Mouse (Mus musculus) MEL (cell line): ENCODE measurements around the gene Alg6. TPM values are rescaled to one million over a fixed set of nuclear protein-coding genes. Genes with fewer than 3 reads are reported as not detected.
A peak's percentile ranks its signal among the peaks of the same experiment; 100 is the strongest.

ENCODE experiments used
- DNase-seq: peaks from one replicate; pipeline ENCODE4 v3.0.0; 2011; ENCODE audit warnings: low read depth, low spot score
- H3K27ac ChIP-seq: 2 replicates; pipeline ENCODE4 v1.5.1; 2012; ENCODE audit warnings: low read depth, mild to moderate bottlenecking, control low read depth, low read length, moderate library complexity; ENCODE audit not compliant: control insufficient read depth
- H3K27me3 ChIP-seq, 2 experiments: fragments of 150-350 bp in 1 of 2; sonication (generic) in 1 of 2; 2 replicates each; pipeline ENCODE4 v1.6.1; 2012; ENCODE audit warnings: low read length in 2 of 2, mild to moderate bottlenecking in 2 of 2, improper control_type of control experiment in 1 of 2, moderate library complexity in 1 of 2; ENCODE audit not compliant: insufficient read depth in 2 of 2, control insufficient read depth in 1 of 2
- H3K36me3 ChIP-seq, 2 experiments: 2 replicates each; pipeline ENCODE4 v1.6.1; 2012 to 2014; ENCODE audit warnings: low read length in 2 of 2, improper control_type of control experiment in 1 of 2, inconsistent platforms in 1 of 2, mild to moderate bottlenecking in 1 of 2; ENCODE audit not compliant: insufficient read depth in 2 of 2, control insufficient read depth in 1 of 2
- H3K4me1 ChIP-seq, 2 experiments: fragments of 150-350 bp in 1 of 2; sonication (generic) in 1 of 2; 2 replicates each; pipeline ENCODE4 v1.6.1; 2012; ENCODE audit warnings: low read length in 2 of 2, improper control_type of control experiment in 1 of 2, mild to moderate bottlenecking in 1 of 2; ENCODE audit not compliant: insufficient read depth in 2 of 2, control insufficient read depth in 1 of 2
- H3K4me3 ChIP-seq, 2 experiments: fragments of 150-350 bp in 1 of 2; sonication (generic) in 1 of 2; 2 replicates each; pipeline ENCODE4 v1.5.1; 2012; ENCODE audit warnings: low read depth in 2 of 2, low read length in 2 of 2, mild to moderate bottlenecking in 2 of 2, moderate library complexity in 2 of 2, control low read depth in 1 of 2, improper control_type of control experiment in 1 of 2; ENCODE audit not compliant: control insufficient read depth in 1 of 2, insufficient read depth in 1 of 2
- H3K79me2 ChIP-seq: 2 replicates; pipeline ENCODE4 v1.6.1; 2012; ENCODE audit warnings: mild to moderate bottlenecking, low read length, moderate library complexity; ENCODE audit not compliant: control insufficient read depth, poor library complexity, insufficient read depth
- H3K9ac ChIP-seq: 2 replicates; pipeline ENCODE4 v1.6.1; 2012; ENCODE audit warnings: low read depth, mild to moderate bottlenecking, control low read depth, low read length, moderate library complexity; ENCODE audit not compliant: control insufficient read depth, poor library complexity, severe bottlenecking
- H3K9me3 ChIP-seq: fragments of 150-350 bp; sonication (generic); replicated peaks from 2 replicates; pipeline ENCODE4 v1.6.1; 2012; ENCODE audit warnings: mild to moderate bottlenecking, low read length, improper control_type of control experiment, moderate library complexity; ENCODE audit not compliant: insufficient read depth
- EP300 ChIP-seq, 2 experiments: IDR thresholded peaks; 2 replicates each; pipeline ENCODE4 v1.6.1; 2011; ENCODE audit warnings: improper control_type of control experiment in 2 of 2, low read length in 2 of 2, low read depth in 1 of 2, mild to moderate bottlenecking in 1 of 2
- GABPA ChIP-seq: IDR thresholded peaks from 2 replicates; pipeline ENCODE4 v1.6.1; 2012; ENCODE audit warnings: low read depth, mild to moderate bottlenecking, inconsistent platforms, low read length, improper control_type of control experiment, moderate library complexity
- HCFC1 ChIP-seq: IDR thresholded peaks from 2 replicates; pipeline ENCODE4 v1.6.1; 2012; ENCODE audit warnings: low read depth, mild to moderate bottlenecking, inconsistent platforms, low read length, improper control_type of control experiment, moderate library complexity
- KAT2A ChIP-seq: conservative IDR thresholded peaks from 2 replicates; pipeline ENCODE4 v1.6.1; 2012; ENCODE audit warnings: low read depth, low read length, improper control_type of control experiment, inconsistent platforms
- MAFK ChIP-seq: IDR thresholded peaks from 2 replicates; pipeline ENCODE4 v1.6.1; 2011; ENCODE audit warnings: low read depth, mild to moderate bottlenecking, low read length, improper control_type of control experiment, borderline replicate concordance
- MAX ChIP-seq: IDR thresholded peaks from 2 replicates; pipeline ENCODE4 v1.6.1; 2011; ENCODE audit warnings: low read length, improper control_type of control experiment
- MXI1 ChIP-seq: IDR thresholded peaks from 2 replicates; pipeline ENCODE4 v1.6.1; 2011; ENCODE audit warnings: mild to moderate bottlenecking, low read depth, low read length, improper control_type of control experiment
- MYB ChIP-seq: IDR thresholded peaks from 2 replicates; pipeline ENCODE4 v1.6.1; 2011; ENCODE audit warnings: mild to moderate bottlenecking, low read depth, low read length, improper control_type of control experiment
- NELFE ChIP-seq: IDR thresholded peaks from 2 replicates; pipeline ENCODE4 v1.6.1; 2011; ENCODE audit warnings: low read depth, low read length, improper control_type of control experiment
- NRF1 ChIP-seq: IDR thresholded peaks from 2 replicates; pipeline ENCODE4 v1.6.1; 2014; ENCODE audit warnings: low read depth, mild to moderate bottlenecking, inconsistent platforms, low read length, improper control_type of control experiment, moderate library complexity; ENCODE audit not compliant: poor library complexity, insufficient read depth, severe bottlenecking
- POLR2A ChIP-seq, 2 experiments: IDR thresholded peaks; 2 replicates each; pipeline ENCODE4 v1.6.1; 2011 to 2012; ENCODE audit warnings: low read length in 2 of 2, mild to moderate bottlenecking in 2 of 2, control low read depth in 1 of 2, improper control_type of control experiment in 1 of 2, low read depth in 1 of 2, moderate library complexity in 1 of 2; ENCODE audit not compliant: control insufficient read depth in 1 of 2, insufficient read depth in 1 of 2, poor library complexity in 1 of 2
- POLR2AphosphoS2 ChIP-seq: IDR thresholded peaks from 2 replicates; pipeline ENCODE4 v1.6.1; 2011; ENCODE audit warnings: low read length, improper control_type of control experiment
- POLR2AphosphoS5 ChIP-seq: IDR thresholded peaks from 2 replicates; pipeline ENCODE4 v1.6.1; 2012; ENCODE audit warnings: low read depth, borderline replicate concordance, mild to moderate bottlenecking, inconsistent platforms, low read length, moderate library complexity, mixed read lengths
- RAD21 ChIP-seq: IDR thresholded peaks from 2 replicates; pipeline ENCODE4 v1.6.1; 2011; ENCODE audit warnings: mild to moderate bottlenecking, low read depth, low read length, improper control_type of control experiment
- TAL1 ChIP-seq: IDR thresholded peaks from 2 replicates; pipeline ENCODE4 v1.6.1; 2012; ENCODE audit warnings: mild to moderate bottlenecking, inconsistent platforms, low read length, moderate library complexity, mixed read lengths
- TBP ChIP-seq: IDR thresholded peaks from 2 replicates; pipeline ENCODE4 v1.8.0; 2011; ENCODE audit warnings: low read depth, low read length, improper control_type of control experiment
- USF1 ChIP-seq: IDR thresholded peaks from 2 replicates; pipeline ENCODE4 v1.6.1; 2014; ENCODE audit warnings: low read depth, mild to moderate bottlenecking, inconsistent platforms, low read length, improper control_type of control experiment, moderate library complexity
- polyA plus RNA-seq, 2 experiments: library from polyadenylated mRNA; stranded (reverse) in 1 of 2; unstranded in 1 of 2; fragments of >175 nt in 1 of 2; fragments of >200 nt in 1 of 2; gene quantifications; 2 replicates each; pipeline versions ENCODE4 v1.2.1 to v1.2.4; 2012; ENCODE audit warnings: low replicate concordance in 2 of 2, low read depth in 1 of 2; ENCODE audit not compliant: insufficient read length in 2 of 2, insufficient read depth in 1 of 2, missing spikeins in 1 of 2
- total RNA-seq: library from RNA; depleted of rRNA; stranded (reverse); fragments of 300-350 nt; gene quantifications from 2 replicates; pipeline ENCODE4 v1.2.3, GENCODE M21; 2012; rRNA removed

The Alg6 gene
- total RNA-seq (12.2 and 16.4 TPM in 2 replicates), polyA plus RNA-seq (10 to 100 TPM in 1 of 2 experiments, not detected in 1; 15.0 TPM)

GRCm38 (mm10) chr4:99714904-99715782, at the start of gene Alg6:
Gene Alg6, plus strand, starts transcription at chr4:99715664.
- Histone ChIP-seq H3K9ac (peak within 1 kb of the TSS; percentile 82), H3K27ac (peak within 1 kb of the TSS; percentile 11)

GRCm38 (mm10) chr4:99670203-99670851, 45.1 kb upstream of the Alg6 start:
- DNase-seq: no peak
- no peak overlapping the region for H3K4me3 ChIP-seq
- no peaks in the 10 kb centered on the region for H3K27me3 ChIP-seq
- no peaks in the 10 kb centered on the region for H3K79me2 ChIP-seq
- no peak for TF ChIP-seq POLR2A (IDR thresholded peaks at IDR 0.05; ENCODE audit: control insufficient read depth in 1 of 2, insufficient read depth in 1 of 2, low read depth in 1 of 2, low read length in 2 of 2, poor library complexity in 1 of 2)
- no peaks in the 10 kb centered on the region for H3K9me3 ChIP-seq
- no peak overlapping the region for H3K27ac ChIP-seq
- no peaks in the 10 kb centered on the region for H3K4me1 ChIP-seq
- H3K36me3 ChIP-seq: no peaks in the 10 kb centered on the region
- no peak overlapping the region for H3K9ac ChIP-seq

More at GRCm38 (mm10) chr4:99714904-99715782, at the start of gene Alg6:
- Histone ChIP-seq H3K79me2 (peaks cover 4% of the 10 kb centered on the region; the same call in 1 of the 2 replicates), H3K36me3 (peaks cover 0 to 19% of the 10 kb centered on the region in 2 experiments; a peak in 2 of 4 replicates), H3K4me3 (peak within 1 kb of the TSS; percentile 74 to 76), H3K9me3 (no peaks in the 10 kb centered on the region), H3K4me1 (peaks cover 0 to 26% of the 10 kb centered on the region in 2 experiments; a peak in 2 of 4 replicates), H3K27me3 (no peaks in the 10 kb centered on the region)
- DNase-seq: peak; percentile 95
- peak; percentile 79 to 84; a peak in 3 of 4 replicates for TF ChIP-seq POLR2A (IDR thresholded peaks at IDR 0.05; ENCODE audit: control insufficient read depth in 1 of 2, insufficient read depth in 1 of 2, low read depth in 1 of 2, low read length in 2 of 2, poor library complexity in 1 of 2)
- no peak for TF ChIP-seq HCFC1
- TF ChIP-seq NELFE: peak; percentile 79
- TF ChIP-seq TBP: 0 out of 2 replicates have a peak, but pooled peaks have one; percentile 11
- TF ChIP-seq USF1: no peak
- TF ChIP-seq MAFK: no peak
- TF ChIP-seq KAT2A: no peak
- no peak for TF ChIP-seq TAL1
- TF ChIP-seq POLR2AphosphoS2: peak; percentile 27; the same call in 1 of the 2 replicates
- TF ChIP-seq EP300 (IDR thresholded peaks at IDR 0.05; ENCODE audit: low read depth in 1 of 2, low read length in 2 of 2): no peak
- no peak for TF ChIP-seq MAX
- peak; percentile 74 for TF ChIP-seq NRF1
- no peak for TF ChIP-seq POLR2AphosphoS5
- TF ChIP-seq MYB: no peak
- TF ChIP-seq MXI1: no peak
- no peak for TF ChIP-seq RAD21
- TF ChIP-seq GABPA: no peak
- TF ChIP-seq, all 39 proteins: peak for 5
